Mouse (Mus musculus): ENCODE data around the gene Lamtor1. TPM values are rescaled to one million over a fixed set of nuclear protein-coding genes. Genes with fewer than 3 reads are reported as not detected.
"Not testable (repeated sequence)": the region's sequence is repeated elsewhere in the genome, so short reads cannot be mapped to it uniquely, and the experiment has no call there.

Lamtor1 gene
- polyA plus RNA-seq, 1 experiment, result 235 TPM

- 52% methylated on average over 4 of the region's 4 CpGs for WGBS
- no peak for TF ChIP-seq CTCF (IDR thresholded peaks at IDR 0.05; ENCODE audit: borderline replicate concordance, control insufficient read depth, extremely low read depth, insufficient read depth, low read length, poor library complexity)
- no peak for TF ChIP-seq POLR2A (IDR thresholded peaks at IDR 0.05; ENCODE audit: control insufficient read depth, extremely low read depth, insufficient read depth, low read length, poor library complexity)
- DNase-seq, result no peak
- Histone ChIP-seq H3K27me3 (ENCODE audit: control insufficient read depth, insufficient read depth, low read length) (no peaks in the 10 kb centered on the region), H3K4me1 (replicated peaks; ENCODE audit: control insufficient read depth, insufficient read depth, low read length) (peaks cover 6% of the 10 kb centered on the region), H3K36me3 (ENCODE audit: control insufficient read depth, insufficient read depth, low read length) (peaks cover 21% of the 10 kb centered on the region), H3K27ac (ENCODE audit: control insufficient read depth, insufficient read depth, low read length) (no peak overlapping the region), H3K4me3 (ENCODE audit: control insufficient read depth, insufficient read depth, low read length) (no peak overlapping the region)
Observed at GRCm38 (mm10) chr7:101908367-101908766, 2.7 kb downstream of the Lamtor1 start.

DNA sequence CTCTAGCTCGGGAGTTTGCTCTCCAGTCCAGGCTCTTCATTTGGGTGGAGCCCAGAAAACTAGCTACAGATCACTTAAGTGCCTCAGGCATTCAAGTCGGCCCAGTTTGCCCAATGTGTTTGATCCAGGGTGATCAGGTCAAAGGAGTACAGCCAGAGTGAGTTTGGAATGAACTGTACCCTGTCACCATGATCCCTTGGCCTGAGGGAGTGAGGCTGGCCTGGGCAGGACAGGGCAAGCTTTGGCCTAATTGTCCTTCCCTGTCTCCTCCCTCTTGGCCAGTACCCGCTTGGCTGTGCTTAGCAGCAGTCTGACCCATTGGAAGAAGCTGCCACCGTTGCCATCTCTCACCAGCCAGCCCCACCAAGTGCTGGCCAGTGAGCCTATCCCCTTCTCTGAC is 4.4 kb downstream of the Lamtor1 start:
- Histone ChIP-seq H3K4me1 (replicated peaks; ENCODE audit: control insufficient read depth, insufficient read depth, low read length) (peaks cover 6% of the 10 kb centered on the region), H3K27ac (ENCODE audit: control insufficient read depth, insufficient read depth, low read length) (no peak overlapping the region), H3K4me3 (ENCODE audit: control insufficient read depth, insufficient read depth, low read length) (no peak overlapping the region), H3K36me3 (ENCODE audit: control insufficient read depth, insufficient read depth, low read length) (peaks cover 23% of the 10 kb centered on the region), H3K27me3 (ENCODE audit: control insufficient read depth, insufficient read depth, low read length) (no peaks in the 10 kb centered on the region)
- 82% methylated on average over 4 of the region's 4 CpGs for WGBS
- no peak for TF ChIP-seq POLR2A (IDR thresholded peaks at IDR 0.05; ENCODE audit: control insufficient read depth, extremely low read depth, insufficient read depth, low read length, poor library complexity)
- no peak for TF ChIP-seq CTCF (IDR thresholded peaks at IDR 0.05; ENCODE audit: borderline replicate concordance, control insufficient read depth, extremely low read depth, insufficient read depth, low read length, poor library complexity)
- no peak for DNase-seq

DNA sequence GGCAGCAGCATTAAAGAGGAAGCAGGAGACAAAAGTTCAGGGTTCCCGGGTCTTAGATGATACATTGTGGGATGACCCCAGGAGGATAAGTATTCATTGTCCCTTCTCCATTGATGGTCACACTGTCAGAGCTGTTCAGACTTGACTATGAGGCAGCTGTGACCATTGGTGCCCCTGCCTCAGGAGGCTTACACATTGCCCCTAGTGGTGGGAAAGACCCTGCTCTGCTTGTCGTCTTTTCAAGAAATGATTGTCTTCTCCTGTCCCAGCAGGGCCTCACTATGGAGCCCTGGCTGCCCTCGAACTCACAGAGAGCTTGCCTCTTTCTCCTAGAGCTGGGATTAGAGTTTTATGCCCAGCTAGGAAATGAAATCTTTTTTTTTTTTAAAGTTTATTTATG is 6.3 kb downstream of the Lamtor1 start:
- no peaks in the 10 kb centered on the region for H3K27me3 ChIP-seq (ENCODE audit: control insufficient read depth, insufficient read depth, low read length)
- peaks cover 23% of the 10 kb centered on the region for H3K36me3 ChIP-seq (ENCODE audit: control insufficient read depth, insufficient read depth, low read length)
- H3K4me1 ChIP-seq (replicated peaks; ENCODE audit: control insufficient read depth, insufficient read depth, low read length), result no peaks in the 10 kb centered on the region; the same call in 1 of the 2 replicates
- no peak overlapping the region for H3K27ac ChIP-seq (ENCODE audit: control insufficient read depth, insufficient read depth, low read length)
- WGBS, result 77% methylated on average over 3 of the region's 3 CpGs
- no peak overlapping the region for H3K4me3 ChIP-seq (ENCODE audit: control insufficient read depth, insufficient read depth, low read length)
- no peak for DNase-seq
- TF ChIP-seq CTCF (IDR thresholded peaks at IDR 0.05; ENCODE audit: borderline replicate concordance, control insufficient read depth, extremely low read depth, insufficient read depth, low read length, poor library complexity) (no peak), POLR2A (IDR thresholded peaks at IDR 0.05; ENCODE audit: control insufficient read depth, extremely low read depth, insufficient read depth, low read length, poor library complexity) (no peak)

- H3K4me1 ChIP-seq (replicated peaks; ENCODE audit: control insufficient read depth, insufficient read depth, low read length), result no peaks in the 10 kb centered on the region
- H3K36me3 ChIP-seq (ENCODE audit: control insufficient read depth, insufficient read depth, low read length), result peaks cover 4% of the 10 kb centered on the region
- H3K27me3 ChIP-seq (ENCODE audit: control insufficient read depth, insufficient read depth, low read length), result no peaks in the 10 kb centered on the region
- WGBS, result 42% methylated on average over 1 of the region's 1 CpGs
- DNase-seq, result peak; percentile 56
- H3K27ac ChIP-seq (ENCODE audit: control insufficient read depth, insufficient read depth, low read length), result no peak overlapping the region
- TF ChIP-seq CTCF (IDR thresholded peaks at IDR 0.05; ENCODE audit: borderline replicate concordance, control insufficient read depth, extremely low read depth, insufficient read depth, low read length, poor library complexity) (no peak), POLR2A (IDR thresholded peaks at IDR 0.05; ENCODE audit: control insufficient read depth, extremely low read depth, insufficient read depth, low read length, poor library complexity) (no peak)
- H3K4me3 ChIP-seq (ENCODE audit: control insufficient read depth, insufficient read depth, low read length), result no peak overlapping the region
Observed at GRCm38 (mm10) chr7:101918071-101918470, 12.4 kb downstream of the Lamtor1 start.

- not testable (repeated sequence) for DNase-seq; H3K36me3 ChIP-seq (ENCODE audit: control insufficient read depth, insufficient read depth, low read length); H3K4me3 ChIP-seq (ENCODE audit: control insufficient read depth, insufficient read depth, low read length); H3K4me1 ChIP-seq (replicated peaks; ENCODE audit: control insufficient read depth, insufficient read depth, low read length); H3K27me3 ChIP-seq (ENCODE audit: control insufficient read depth, insufficient read depth, low read length); H3K27ac ChIP-seq (ENCODE audit: control insufficient read depth, insufficient read depth, low read length)
Observed at GRCm38 (mm10) chr7:101925892-101926291, 20.2 kb downstream of the Lamtor1 start.

- TF ChIP-seq CTCF (IDR thresholded peaks at IDR 0.05; ENCODE audit: borderline replicate concordance, control insufficient read depth, extremely low read depth, insufficient read depth, low read length, poor library complexity) (no peak), POLR2A (IDR thresholded peaks at IDR 0.05; ENCODE audit: control insufficient read depth, extremely low read depth, insufficient read depth, low read length, poor library complexity) (no peak)
- WGBS, result 94% methylated on average over 3 of the region's 3 CpGs
- Histone ChIP-seq H3K4me3 (ENCODE audit: control insufficient read depth, insufficient read depth, low read length) (no peak overlapping the region), H3K4me1 (replicated peaks; ENCODE audit: control insufficient read depth, insufficient read depth, low read length) (no peaks in the 10 kb centered on the region), H3K27ac (ENCODE audit: control insufficient read depth, insufficient read depth, low read length) (no peak overlapping the region), H3K36me3 (ENCODE audit: control insufficient read depth, insufficient read depth, low read length) (no peaks in the 10 kb centered on the region), H3K27me3 (ENCODE audit: control insufficient read depth, insufficient read depth, low read length) (no peaks in the 10 kb centered on the region)
- DNase-seq, result no peak
Observed at GRCm38 (mm10) chr7:101928093-101928492, 22.4 kb downstream of the Lamtor1 start.

- 89% methylated on average over 1 of the region's 1 CpGs for WGBS
- Histone ChIP-seq H3K36me3 (ENCODE audit: control insufficient read depth, insufficient read depth, low read length) (no peaks in the 10 kb centered on the region), H3K4me3 (ENCODE audit: control insufficient read depth, insufficient read depth, low read length) (no peak overlapping the region), H3K27me3 (ENCODE audit: control insufficient read depth, insufficient read depth, low read length) (no peaks in the 10 kb centered on the region), H3K27ac (ENCODE audit: control insufficient read depth, insufficient read depth, low read length) (no peak overlapping the region), H3K4me1 (replicated peaks; ENCODE audit: control insufficient read depth, insufficient read depth, low read length) (0 out of 2 replicates have a peak, but pooled peaks cover 2% of the 10 kb centered on the region)
- TF ChIP-seq CTCF (IDR thresholded peaks at IDR 0.05; ENCODE audit: borderline replicate concordance, control insufficient read depth, extremely low read depth, insufficient read depth, low read length, poor library complexity), result no peak
- no peak for DNase-seq
Observed at GRCm38 (mm10) chr7:101932551-101932950, 26.8 kb downstream of the Lamtor1 start.
